Mouse (Mus musculus): Measurements from ENCODE around the gene Cd79b.
"Not testable (repeated sequence)": the region's sequence is repeated elsewhere in the genome, so short reads cannot be mapped to it uniquely, and the experiment has no call there.

The Cd79b gene

DNA sequence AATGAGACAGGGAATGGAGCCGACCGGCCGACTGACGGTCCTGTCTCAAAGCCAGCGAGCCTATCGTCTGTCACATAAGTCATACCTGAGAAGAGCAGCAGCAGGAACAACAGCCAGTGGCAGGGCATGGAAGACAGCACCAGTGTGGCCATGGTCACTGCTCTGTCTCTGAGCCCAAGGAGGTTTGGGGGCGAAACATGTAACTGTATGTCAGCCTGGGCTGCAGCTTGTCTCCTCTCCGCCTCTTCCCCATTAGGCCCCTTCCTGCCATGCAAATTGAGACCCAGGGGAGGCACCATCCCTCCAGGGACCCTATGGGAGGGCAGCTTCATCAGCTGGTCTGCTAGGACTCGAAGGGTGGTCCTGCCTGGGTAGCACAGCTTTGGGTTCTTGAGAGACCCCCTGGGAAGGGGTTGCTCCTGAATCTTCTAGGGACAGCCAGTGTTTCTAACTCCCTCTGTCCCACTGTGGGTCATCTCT is at the start of gene Cd79b:
Cd79b (minus strand) TSS at position 430 of the 480 bp plus-strand sequence.
- DNase-seq (ENCODE audit: low spot score in 2 of 2), result no peak

DNA sequence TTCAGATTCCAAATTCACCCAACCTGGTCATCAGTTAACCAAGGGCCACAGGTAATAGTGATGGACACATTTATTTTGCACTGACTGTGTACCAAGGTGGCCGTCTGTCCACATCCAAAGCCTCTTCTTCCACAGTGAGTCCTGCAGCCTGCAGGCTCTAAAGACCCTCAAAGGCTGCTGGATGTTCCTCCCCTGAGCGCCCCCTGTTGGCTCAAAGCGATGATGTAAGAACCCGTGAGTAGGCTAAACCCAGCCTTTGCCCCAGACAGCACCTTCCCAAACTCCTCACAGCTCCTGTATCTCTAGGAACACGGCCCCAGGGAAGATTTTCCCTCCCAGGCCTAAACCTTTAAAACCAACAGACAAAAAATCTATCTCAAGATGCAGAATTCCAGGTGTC is 44.8 kb upstream of the Cd79b start:
- peak in 1 of 2 experiments; percentile 63 for DNase-seq (ENCODE audit: low spot score in 2 of 2)

DNA sequence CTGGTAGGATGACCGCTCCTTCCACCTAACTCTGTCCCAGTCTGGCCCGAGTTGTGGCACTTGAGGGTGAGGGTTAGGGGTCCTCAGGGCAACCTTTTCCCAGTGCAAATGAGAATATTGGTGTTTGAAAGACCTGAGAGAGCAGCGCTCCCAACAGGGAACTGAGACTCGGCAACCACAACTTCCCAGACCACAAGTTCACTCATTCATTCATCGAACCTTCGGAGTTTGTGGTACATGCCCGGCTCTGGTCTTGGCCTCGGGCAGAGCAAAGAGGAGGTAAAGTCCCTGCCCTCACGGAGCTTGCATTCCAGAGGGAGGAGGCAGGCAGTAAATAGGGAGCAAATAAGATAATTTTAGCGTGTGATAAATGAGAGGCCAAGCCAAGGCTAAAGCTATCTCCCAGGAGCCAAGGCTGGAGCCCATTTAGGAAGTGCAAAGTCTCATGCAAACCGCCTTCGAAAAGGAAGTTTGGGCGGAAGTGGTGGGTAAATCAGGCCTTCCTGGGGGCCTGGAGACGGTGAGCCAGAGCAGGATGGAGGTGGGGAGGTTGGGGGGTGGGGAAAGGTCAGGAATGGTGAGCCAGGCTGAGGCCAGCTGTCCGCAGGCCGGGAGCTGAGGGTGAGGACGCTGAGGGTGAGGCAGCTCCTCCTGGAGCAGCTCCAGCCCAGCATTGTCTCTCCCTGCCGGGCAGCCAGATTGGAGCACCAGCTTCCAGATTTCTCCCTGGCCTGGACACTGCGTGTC is 41.0 kb upstream of the Cd79b start:
- no peak for DNase-seq (ENCODE audit: low spot score in 2 of 2)

GRCm38 (mm10) chr11:106354181-106354580 is 39.6 kb upstream of the Cd79b start:
- no peak for DNase-seq (ENCODE audit: low spot score in 2 of 2)

DNA sequence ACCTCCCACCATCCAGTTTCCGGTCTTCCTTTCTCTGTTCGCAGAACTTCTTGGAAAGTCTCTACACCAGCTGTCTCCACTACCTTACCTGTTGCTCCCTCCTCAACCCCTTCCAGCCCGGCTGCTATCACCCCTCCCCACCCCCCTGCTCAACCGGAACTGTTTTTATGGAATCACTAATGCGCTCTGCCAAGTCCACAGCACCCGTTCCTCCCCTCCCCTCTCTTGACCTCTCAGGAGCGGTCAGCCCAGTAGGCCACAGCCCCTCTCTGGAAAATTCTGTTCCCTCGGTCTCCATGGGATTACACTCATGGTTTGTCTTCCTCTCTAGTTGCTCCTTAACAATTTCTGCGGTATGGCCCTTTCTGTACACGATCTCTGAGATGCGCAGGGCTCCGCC is 38.6 kb upstream of the Cd79b start, which contains the start of gene Scn4a:
Scn4a (minus strand) TSS at position 101 of the 400 bp plus-strand sequence.
- no peak for DNase-seq (ENCODE audit: low spot score in 2 of 2)

GRCm38 (mm10) chr11:106351941-106352340 is 37.4 kb upstream of the Cd79b start:
- no peak for DNase-seq (ENCODE audit: low spot score in 2 of 2)

GRCm38 (mm10) chr11:106351253-106351652 is 36.7 kb upstream of the Cd79b start:
- no peak for DNase-seq (ENCODE audit: low spot score in 2 of 2)

- DNase-seq (ENCODE audit: low spot score in 2 of 2), result no peak
These were observed 36.3 kb upstream of the Cd79b start for GRCm38 (mm10) chr11:106350853-106351252.

GRCm38 (mm10) chr11:106349772-106350171 is 35.2 kb upstream of the Cd79b start:
- DNase-seq (ENCODE audit: low spot score in 2 of 2), result no peak

- no peak for DNase-seq (ENCODE audit: low spot score in 2 of 2)
These were observed 30.3 kb upstream of the Cd79b start for GRCm38 (mm10) chr11:106344910-106345309.

DNA sequence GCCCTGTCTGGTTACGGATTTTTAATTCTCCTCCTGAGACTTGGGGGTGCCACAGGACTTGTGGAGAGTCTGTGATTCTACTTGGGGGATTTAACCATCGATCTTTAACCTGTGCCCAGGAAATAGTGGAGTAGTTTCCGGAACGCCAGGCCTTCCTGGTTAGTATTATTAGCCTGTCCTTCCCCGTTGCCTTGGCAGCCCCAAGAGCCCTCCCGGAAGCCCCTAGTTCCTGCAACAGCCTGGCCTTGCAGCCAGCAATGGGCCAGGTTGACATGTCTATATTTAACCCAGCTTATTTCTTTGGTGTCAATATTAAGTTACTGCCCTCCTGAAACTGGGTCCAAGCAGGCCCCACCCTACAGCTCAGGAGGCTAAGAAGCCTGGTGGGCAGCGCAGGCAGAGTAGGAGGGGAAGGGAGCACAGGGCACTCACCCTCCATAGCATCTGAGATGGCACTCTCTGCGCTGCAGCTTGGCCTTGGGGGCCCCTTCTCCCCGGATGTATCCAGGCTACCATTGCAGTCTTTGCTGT is 26.5 kb upstream of the Cd79b start:
- DNase-seq (ENCODE audit: low spot score in 2 of 2), result no peak

DNA sequence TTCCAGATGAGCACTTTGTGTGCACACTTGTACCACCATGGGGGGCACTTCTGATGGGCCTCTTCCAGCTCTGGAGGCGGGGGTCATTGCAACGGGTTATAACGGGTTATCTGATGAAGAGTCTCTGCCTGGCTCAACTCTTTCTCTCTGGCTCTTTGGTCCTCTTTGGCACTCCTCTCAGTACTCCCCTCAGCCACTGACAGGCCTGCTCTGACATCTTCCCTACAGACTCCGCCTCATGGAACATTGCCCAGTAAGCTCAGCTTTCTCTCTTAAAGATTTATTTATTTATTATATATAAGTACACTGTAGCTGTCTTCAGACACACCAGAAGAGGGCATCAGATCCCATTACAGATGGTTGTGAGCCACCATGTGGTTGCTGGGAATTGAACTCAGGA is 24.8 kb upstream of the Cd79b start:
- not testable (repeated sequence) for DNase-seq (ENCODE audit: low spot score in 2 of 2)

DNA sequence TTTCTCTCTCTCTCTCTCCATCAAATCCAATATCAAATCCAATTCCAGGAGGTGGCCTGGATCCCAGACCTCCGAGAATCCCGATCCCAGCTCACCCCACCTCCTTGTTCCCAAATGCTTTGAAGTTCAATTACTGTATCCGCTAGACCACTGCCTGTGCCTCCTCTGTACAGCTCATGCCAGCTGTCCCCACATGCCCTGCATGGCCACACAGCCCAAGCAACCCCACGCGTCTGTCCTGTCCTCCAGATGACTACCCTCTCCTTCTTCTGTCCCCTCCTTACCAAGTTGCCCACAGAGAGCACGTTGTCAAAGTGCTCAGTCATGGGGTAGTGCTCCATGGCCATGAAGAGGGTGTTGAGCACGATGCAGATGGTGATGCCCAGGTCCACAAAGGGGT is 24.3 kb upstream of the Cd79b start:
- no peak for DNase-seq (ENCODE audit: low spot score in 2 of 2)

DNA sequence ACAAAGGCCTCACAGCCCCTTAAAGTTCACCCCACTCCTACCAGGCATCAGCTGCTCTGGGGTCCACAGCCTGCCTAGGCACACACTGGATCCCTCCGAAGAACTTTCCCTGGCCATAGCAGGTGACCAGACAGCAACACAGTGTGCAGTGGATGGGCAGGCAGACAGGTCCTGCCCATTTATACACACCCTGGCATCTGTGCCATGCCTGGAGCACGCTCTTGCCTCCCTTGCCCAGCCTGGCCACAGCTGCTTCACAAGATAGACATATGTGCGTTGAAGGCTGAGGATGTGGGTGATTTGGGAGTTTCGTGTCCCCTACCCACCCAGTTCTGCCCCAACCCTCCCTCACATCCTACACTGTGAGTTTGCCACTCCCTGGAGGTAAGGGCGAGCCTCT is 23.5 kb upstream of the Cd79b start:
- no peak for DNase-seq (ENCODE audit: low spot score in 2 of 2)

GRCm38 (mm10) chr11:106334066-106334465 is 19.5 kb upstream of the Cd79b start:
- DNase-seq (ENCODE audit: low spot score in 2 of 2), result no peak

DNA sequence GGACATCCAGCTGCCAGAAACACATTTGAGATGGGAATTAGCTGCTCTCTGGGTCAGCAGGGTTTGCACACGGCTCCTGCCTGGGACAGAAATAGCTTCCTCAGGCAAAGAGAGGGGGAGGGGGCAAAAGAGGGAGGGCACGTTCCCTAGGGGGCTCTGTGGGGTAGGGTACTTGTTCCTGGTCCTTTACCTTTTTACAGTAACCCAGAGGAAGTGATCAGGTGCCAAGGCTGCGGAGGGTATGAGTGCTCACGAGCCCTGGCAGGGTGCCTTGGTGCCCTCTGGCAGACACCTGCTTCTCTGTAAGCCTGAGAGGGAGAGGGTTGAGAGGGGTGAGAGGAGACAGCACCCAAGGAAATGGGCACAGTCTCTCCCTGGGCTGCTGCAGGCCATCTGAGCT is 17.9 kb upstream of the Cd79b start:
- DNase-seq (ENCODE audit: low spot score in 2 of 2), result no peak

- DNase-seq (ENCODE audit: low spot score in 2 of 2), result peak; percentile 56 to 70
These were observed 15.1 kb upstream of the Cd79b start for GRCm38 (mm10) chr11:106329682-106330081.

DNA sequence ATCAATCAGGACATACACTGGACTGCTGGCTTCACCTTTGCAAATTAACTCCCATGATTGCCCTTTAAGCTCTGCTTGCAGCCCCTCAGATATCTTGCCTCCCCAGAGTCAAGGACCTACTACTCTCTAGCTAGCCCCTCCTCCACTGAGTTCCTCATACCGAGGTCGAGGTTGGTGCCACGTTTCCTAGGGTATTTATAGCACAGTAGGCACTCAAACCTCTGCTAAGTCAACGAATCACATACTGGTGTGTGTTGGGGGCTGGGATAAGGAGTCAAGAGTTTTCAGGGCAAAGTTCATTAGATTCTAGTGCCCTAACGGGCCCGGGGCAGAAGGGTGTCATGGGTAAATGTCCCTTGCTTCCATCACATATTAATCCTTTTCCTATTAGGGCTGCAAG is 14.6 kb upstream of the Cd79b start:
- no peak for DNase-seq (ENCODE audit: low spot score in 2 of 2)

DNA sequence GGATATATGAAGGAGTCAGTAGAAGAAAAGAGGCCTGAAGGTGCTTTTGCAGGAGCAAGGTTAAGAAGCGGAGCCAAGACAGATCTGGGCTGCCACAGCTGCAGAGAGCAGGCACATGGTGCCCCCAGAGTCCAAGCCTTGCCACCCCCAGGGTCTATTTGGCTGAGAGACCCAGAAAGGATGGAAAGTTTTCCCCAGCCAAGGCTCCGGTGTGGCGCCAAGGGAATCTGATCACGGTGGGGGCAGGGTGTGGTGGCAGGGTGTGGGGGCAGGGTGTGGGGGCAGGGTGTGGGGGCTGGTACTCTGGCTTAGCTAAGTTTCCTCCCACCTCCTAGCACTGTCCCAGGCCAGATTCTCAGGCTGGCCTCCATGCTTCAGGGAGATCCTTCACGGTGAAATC is 14.0 kb upstream of the Cd79b start:
- DNase-seq (ENCODE audit: low spot score in 2 of 2), result no peak

DNA sequence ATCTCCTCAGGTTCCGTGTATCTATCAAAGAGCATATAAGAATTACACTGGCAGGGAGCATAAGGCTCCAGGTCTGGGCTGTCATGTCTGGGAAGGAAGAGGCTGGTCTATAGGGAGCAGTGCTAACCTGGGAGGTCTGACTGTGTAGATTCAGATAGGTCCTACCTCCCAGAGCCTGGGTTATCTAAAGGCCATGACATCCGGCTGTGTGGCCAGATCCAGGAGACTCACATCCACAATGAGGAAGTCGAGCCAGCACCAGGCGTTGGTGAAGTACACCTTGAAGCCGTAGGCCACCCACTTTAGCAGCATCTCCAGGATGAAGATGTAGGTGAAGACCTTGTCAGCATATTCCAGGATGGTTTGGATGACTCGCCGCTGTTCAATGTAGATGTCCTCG is 11.9 kb upstream of the Cd79b start:
- DNase-seq (ENCODE audit: low spot score in 2 of 2), result no peak

- DNase-seq (ENCODE audit: low spot score in 2 of 2), result peak; percentile 68 to 87
These were observed 11.1 kb upstream of the Cd79b start for GRCm38 (mm10) chr11:106325566-106326206.

DNA sequence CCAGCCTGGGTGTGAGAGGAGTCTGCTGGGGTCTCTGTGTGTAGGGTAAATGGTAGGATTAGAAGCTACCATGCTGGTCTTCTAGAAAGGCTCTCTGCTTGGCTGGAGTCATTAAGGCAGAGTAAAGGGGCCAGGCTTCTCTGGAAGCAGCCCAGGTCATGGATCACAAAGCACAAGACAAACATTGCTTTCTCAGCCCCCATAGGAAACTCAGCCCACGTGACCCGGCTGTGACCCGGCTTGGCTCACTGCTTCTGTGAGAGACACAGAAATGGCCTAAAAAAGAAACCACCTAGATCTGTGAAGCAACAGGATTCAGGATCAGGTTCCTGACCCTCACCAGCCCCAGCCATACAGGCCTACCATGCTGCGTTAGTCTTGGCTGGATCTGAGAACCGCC is 10.3 kb upstream of the Cd79b start:
- no peak for DNase-seq (ENCODE audit: low spot score in 2 of 2)
